Mouse (Mus musculus) brain, embryonic 14.5 days (tissue): Measurements from ENCODE around the gene Slc5a6.
A peak's percentile ranks its signal among the peaks of the same experiment; 100 is the strongest.

ENCODE experiments used
- CTCF ChIP-seq: fragments of 200-500 bp; IDR thresholded peaks from 2 replicates; pipeline ENCODE4 v1.5.1; 2012; ENCODE audit warnings: inconsistent platforms, mild to moderate bottlenecking, moderate library complexity, borderline replicate concordance; ENCODE audit not compliant: insufficient read depth, insufficient read length; ENCODE audit errors: extremely low read depth
- POLR2A ChIP-seq: fragments of 200-500 bp; IDR thresholded peaks from 2 replicates; pipeline ENCODE4 v1.6.1; 2012; ENCODE audit warnings: mild to moderate bottlenecking, inconsistent platforms, borderline replicate concordance; ENCODE audit not compliant: poor library complexity, insufficient read depth, insufficient read length, severe bottlenecking; ENCODE audit errors: extremely low read depth

DNA sequence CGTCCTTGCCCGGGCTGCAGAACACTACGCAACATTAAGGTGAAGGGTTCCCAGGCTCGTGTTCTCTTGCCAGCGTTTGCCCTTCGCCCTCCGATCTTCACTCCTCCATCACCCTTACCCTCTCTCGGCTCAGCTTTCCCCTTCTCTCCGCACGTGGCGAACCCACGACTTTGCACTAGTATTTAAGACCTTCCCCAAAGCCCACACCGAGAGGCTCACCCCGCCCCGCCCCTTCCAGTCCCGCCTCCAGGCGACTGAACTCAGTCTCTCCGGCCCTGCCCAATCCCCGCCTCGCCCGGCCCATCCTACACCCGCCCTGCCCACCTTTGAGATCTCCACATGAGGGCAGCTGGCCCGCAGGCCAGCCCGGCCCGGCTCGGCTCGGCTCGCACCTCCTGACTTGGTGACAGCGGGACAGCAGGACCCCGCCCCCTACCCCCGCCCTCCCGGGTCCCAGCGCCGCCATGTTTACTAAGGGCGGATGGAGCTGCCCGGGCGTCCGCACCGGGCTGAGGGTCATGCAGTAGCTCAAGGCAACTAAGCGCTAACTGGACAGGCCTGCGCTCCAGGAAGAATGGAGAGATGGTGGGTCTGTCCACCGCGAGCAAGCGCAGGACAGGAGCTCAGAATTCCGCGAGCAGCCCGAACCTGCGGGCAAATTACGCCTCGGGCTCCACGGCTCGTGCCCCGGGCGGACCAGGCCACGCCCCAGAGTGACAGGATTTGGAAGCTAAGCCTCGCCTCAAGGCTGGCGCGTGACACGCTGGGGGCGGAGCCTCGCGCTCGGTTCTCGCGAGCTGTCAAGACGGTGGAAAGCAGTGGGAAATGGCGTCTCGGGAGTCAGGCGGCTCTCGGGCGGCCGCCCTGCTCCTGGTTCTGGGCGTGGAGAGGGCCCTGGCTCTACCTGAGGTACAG, 619 bp downstream of the Slc5a6 start, which contains the start of gene Atraid:
- TF ChIP-seq POLR2A (peak; percentile 78; the same call in 1 of the 2 replicates), CTCF (no peak)
